Mouse (Mus musculus) intestine, postnatal 0 days (tissue): ENCODE data around the gene Serpinf1. TPM values are rescaled to one million over a fixed set of nuclear protein-coding genes. Genes with fewer than 3 reads are reported as not detected.

Experiments used
- ATAC-seq: fragments of 200-750 bp; cut with Nextera tagmentation; 2 replicates; pipeline ENCODE4 v1.8.0; 2017; ENCODE audit warnings: mild to moderate bottlenecking, moderate TSS enrichment, moderate library complexity
- H3K27ac ChIP-seq: fragments of 300-500 bp; sonication (generic); 2 replicates; pipeline ENCODE4 v1.5.1; 2014; ENCODE audit warnings: mild to moderate bottlenecking, low read depth, low read length, moderate library complexity
- H3K27me3 ChIP-seq: fragments of 300-500 bp; sonication (generic); replicated peaks from 2 replicates; pipeline ENCODE4 v1.6.1; 2014; ENCODE audit warnings: low read length, mixed read lengths; ENCODE audit not compliant: control insufficient read depth, insufficient read depth
- H3K36me3 ChIP-seq: fragments of 300-500 bp; sonication (generic); 2 replicates; pipeline ENCODE4 v1.6.1; 2014; ENCODE audit warnings: mild to moderate bottlenecking, moderate library complexity; ENCODE audit not compliant: control insufficient read depth, insufficient read depth
- H3K4me1 ChIP-seq: fragments of 300-500 bp; sonication (generic); replicated peaks from 2 replicates; pipeline ENCODE4 v1.6.1; 2014; ENCODE audit warnings: antibody characterized with exemption, low read length, mixed read lengths; ENCODE audit not compliant: control insufficient read depth, insufficient read depth
- H3K4me2 ChIP-seq: fragments of 300-500 bp; sonication (generic); replicated peaks from 2 replicates; pipeline ENCODE4 v1.6.1; 2014; ENCODE audit warnings: low read depth, mild to moderate bottlenecking, moderate library complexity
- H3K4me3 ChIP-seq: fragments of 300-500 bp; sonication (generic); 2 replicates; pipeline ENCODE4 v1.5.1; 2014; ENCODE audit warnings: low read depth, low read length
- H3K9ac ChIP-seq: fragments of 300-500 bp; sonication (generic); 2 replicates; pipeline ENCODE4 v1.6.1; 2014; ENCODE audit warnings: mild to moderate bottlenecking, low read depth, low read length
- H3K9me3 ChIP-seq: fragments of 300-500 bp; sonication (generic); 2 replicates; pipeline ENCODE4 v1.6.1; 2016; ENCODE audit warnings: mixed run types; ENCODE audit not compliant: control insufficient read depth
- CTCF ChIP-seq: sonication (generic); IDR thresholded peaks from 2 replicates; pipeline ENCODE4 v1.5.1; 2016; ENCODE audit warnings: low read depth, mild to moderate bottlenecking, control low read depth, antibody characterized with exemption, moderate library complexity
- WGBS: fragments of 180-500 bp; shearing (Covaris S2); extraction: QIAGEN DNeasy Blood & Tissue Kit; methylation state at CpG from one replicate; pipeline ENCODE4 v1.1.7; 2014; 5-methylcytosine and 5-hydroxymethylcytosine counted together
- polyA plus RNA-seq: library from polyadenylated mRNA; unstranded; fragments of >200 nt; fragmentation: Nextera tagmentation; extraction: Ambion mirVana; gene quantifications from 2 replicates; pipeline ENCODE4 v1.2.1, GENCODE M21; 2015

The Serpinf1 gene
- 20.7 and 21.4 TPM in 2 replicates for polyA plus RNA-seq

GRCm38 (mm10) chr11:75422013-75422792 lies at the start of gene Serpinf1:
Serpinf1 (minus strand) TSS chr11:75422701.
- Histone ChIP-seq H3K36me3 (no peaks in the 10 kb centered on the region), H3K27me3 (no peaks in the 10 kb centered on the region), H3K4me2 (peak within 1 kb of the TSS; percentile 40; the same call in 1 of the 2 replicates), H3K9ac (no peak within 1 kb of the TSS), H3K4me3 (no peak within 1 kb of the TSS), H3K27ac (no peak within 1 kb of the TSS), H3K4me1 (no peaks in the 10 kb centered on the region), H3K9me3 (no peaks in the 10 kb centered on the region)
- no peak for TF ChIP-seq CTCF
- ATAC-seq: no peak
- WGBS: 42% methylated on average over 10 of the region's 10 CpGs

- Histone ChIP-seq H3K9me3 (no peaks in the 10 kb centered on the region), H3K4me1 (peaks cover 9% of the 10 kb centered on the region; the same call in 1 of the 2 replicates), H3K9ac (no peak overlapping the region), H3K36me3 (peaks cover 4% of the 10 kb centered on the region), H3K4me3 (no peak overlapping the region), H3K27ac (peak overlapping the region; percentile 60), H3K4me2 (no peak overlapping the region), H3K27me3 (no peaks in the 10 kb centered on the region)
- TF ChIP-seq CTCF: no peak
- 54% methylated on average over 3 of the region's 3 CpGs for WGBS
- ATAC-seq: peak; percentile 79
These were observed 48.2 kb upstream of the Serpinf1 start for GRCm38 (mm10) chr11:75470675-75471074.

GRCm38 (mm10) chr11:75469261-75469660 lies 46.8 kb upstream of the Serpinf1 start:
- H3K27me3 ChIP-seq: no peaks in the 10 kb centered on the region
- H3K4me1 ChIP-seq: peaks cover 13% of the 10 kb centered on the region; the same call in 1 of the 2 replicates
- no peak overlapping the region for H3K4me3 ChIP-seq
- H3K27ac ChIP-seq: peak overlapping the region; percentile 50; the same call in 1 of the 2 replicates
- no peak for TF ChIP-seq CTCF
- no peak for ATAC-seq
- H3K4me2 ChIP-seq: 0 out of 2 replicates have a peak overlapping the region, but pooled peaks have one; percentile 24
- H3K9me3 ChIP-seq: no peaks in the 10 kb centered on the region
- WGBS: 75% methylated on average over 4 of the region's 4 CpGs
- peaks cover 18% of the 10 kb centered on the region for H3K36me3 ChIP-seq
- H3K9ac ChIP-seq: no peak overlapping the region

DNA sequence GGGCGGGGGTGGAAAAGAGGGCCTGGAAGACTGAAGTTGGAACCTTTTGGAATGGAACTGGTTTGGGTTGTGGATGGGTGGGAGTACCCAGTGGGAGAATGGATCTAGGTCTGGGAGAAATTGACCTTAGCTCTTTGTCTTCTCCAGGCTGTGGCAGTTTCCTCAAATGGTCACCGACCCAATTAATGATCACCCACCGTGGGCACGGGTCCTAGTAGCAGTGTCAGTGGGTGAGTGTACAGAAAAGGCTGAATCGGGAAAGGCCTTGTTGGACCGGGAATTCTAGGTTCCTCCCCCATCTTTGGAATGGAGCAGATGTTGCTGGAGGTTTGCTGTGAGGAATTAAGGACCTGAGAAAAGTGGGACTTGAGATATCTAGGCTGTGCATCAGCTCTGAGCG lies 45.9 kb upstream of the Serpinf1 start:
- peak overlapping the region; percentile 43 for H3K4me3 ChIP-seq
- H3K4me1 ChIP-seq: peaks cover 16% of the 10 kb centered on the region; the same call in 1 of the 2 replicates
- ATAC-seq: no peak
- no peak overlapping the region for H3K27ac ChIP-seq
- TF ChIP-seq CTCF: no peak
- peaks cover 19% of the 10 kb centered on the region for H3K36me3 ChIP-seq
- 63% methylated on average over 7 of the region's 7 CpGs for WGBS
- H3K9ac ChIP-seq: peak overlapping the region; percentile 50
- no peaks in the 10 kb centered on the region for H3K27me3 ChIP-seq
- no peaks in the 10 kb centered on the region for H3K9me3 ChIP-seq
- H3K4me2 ChIP-seq: peak overlapping the region; percentile 82

DNA sequence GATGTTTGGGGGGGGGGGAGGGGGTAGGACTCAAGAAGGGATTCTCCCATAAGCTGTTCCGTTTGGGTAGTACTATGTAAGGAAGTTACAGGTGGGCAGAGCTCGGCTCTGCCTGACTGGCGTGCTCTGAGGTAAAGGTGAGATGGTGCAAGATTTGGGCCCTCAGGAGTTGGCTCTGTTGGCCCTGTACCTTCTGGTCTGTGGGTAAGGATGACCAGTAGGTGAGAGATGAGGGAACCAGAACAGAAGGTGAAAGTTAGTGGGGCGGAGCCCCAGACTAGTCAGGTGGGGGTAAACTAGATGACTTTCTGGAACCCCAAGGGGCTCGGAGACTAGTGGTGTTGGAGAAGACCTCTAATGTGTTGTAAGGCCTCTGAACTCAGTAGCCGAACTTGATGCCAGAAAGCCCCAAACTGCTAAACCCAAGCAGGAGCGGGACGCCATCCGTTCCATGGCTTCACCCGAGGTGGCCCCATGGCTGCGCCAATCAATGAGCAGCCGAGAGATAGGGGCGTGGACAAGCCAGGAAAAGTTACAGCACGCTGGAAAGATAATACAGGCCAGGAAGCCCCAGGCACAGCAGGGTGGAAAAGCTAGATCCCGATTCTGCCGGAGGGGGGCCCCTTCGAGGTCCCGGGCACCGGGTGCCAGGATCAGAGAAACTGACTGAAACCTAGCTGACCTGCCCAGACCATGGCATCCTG lies 45.2 kb upstream of the Serpinf1 start:
- H3K9ac ChIP-seq: peak overlapping the region; percentile 50
- TF ChIP-seq CTCF: peak; percentile 38

More for the DNA sequence above, 45.2 kb upstream of the Serpinf1 start:
- Histone ChIP-seq H3K9me3 (no peaks in the 10 kb centered on the region), H3K4me2 (peak overlapping the region; percentile 82), H3K27ac (no peak overlapping the region), H3K4me3 (peak overlapping the region; percentile 43), H3K36me3 (peaks cover 19% of the 10 kb centered on the region), H3K4me1 (peaks cover 16% of the 10 kb centered on the region; the same call in 1 of the 2 replicates), H3K27me3 (no peaks in the 10 kb centered on the region)
- peak; percentile 44 for ATAC-seq
- 12% methylated on average over 19 of the region's 19 CpGs for WGBS
